Comparison of ENCODE assay signal across 20 mouse cellular contexts in genomic region chr6:100322561-100322960, GRCm38 (mm10). TPM values are rescaled to one million over a fixed set of nuclear protein-coding genes. Genes with fewer than 3 reads are reported as not detected.
DNase-seq lines count a peak whose midpoint lies in the region; ATAC-seq lines count a peak whose summit lies in the region.
"Had no signal": no experiment of that assay in that cellular context is flagged by ENCODE, and none has a peak within 500 bp of the region (broad histone marks: within the 10 kb centered on the region; RNA-seq: fewer than 3 reads in every experiment).

No protein-coding gene starts in this region.

- no peaks in the 10 kb centered on the region for H3K36me3 ChIP-seq in hindbrain, embryonic 12.5 days
- H3K36me3 ChIP-seq in midbrain, embryonic 14.5 days (ENCODE audit: control insufficient read depth, insufficient read depth, low read length) = no peaks in the 10 kb centered on the region
- H3K36me3 ChIP-seq: embryonic facial prominence, embryonic 10.5 days; hindbrain, embryonic 15.5 days had no signal

- peak; percentile 71 for ATAC-seq in hindbrain, embryonic 12.5 days (ENCODE audit: low FRiP score)
- no peak for ATAC-seq in midbrain, embryonic 14.5 days (ENCODE audit: low FRiP score, low TSS enrichment)
- ATAC-seq: lung, postnatal 0 days; Patski had no signal

- no peak overlapping the region for H3K4me3 ChIP-seq in hindbrain, embryonic 12.5 days
- no peak overlapping the region for H3K4me3 ChIP-seq in midbrain, embryonic 14.5 days (replicated peaks; ENCODE audit: low read depth, low read length)
- H3K4me3 ChIP-seq: embryonic facial prominence, embryonic 10.5 days; hindbrain, embryonic 15.5 days; layer of hippocampus, adult 2 months had no signal

- no peak overlapping the region for H3K4me2 ChIP-seq in hindbrain, embryonic 12.5 days (replicated peaks)
- no peak overlapping the region for H3K4me2 ChIP-seq in midbrain, embryonic 14.5 days (ENCODE audit: low read length)
- H3K4me2 ChIP-seq: hindbrain, embryonic 15.5 days had no signal

- DNase-seq in adrenal gland, adult 2 months = peak; percentile 5
- no peak for DNase-seq in adrenal gland, postnatal 25 days
- DNase-seq in left cerebral cortex, postnatal 4 days = peak; percentile 14
- DNase-seq in left cerebral cortex, adult 8-10 months (ENCODE audit: low spot score in 2 of 2) = no peak
- DNase-seq in midbrain, embryonic 14.5 days = peak; percentile 67
- no peak for DNase-seq in kidney, postnatal 25 days
- no peak for DNase-seq in urinary bladder, postnatal 4 days (ENCODE audit: low spot score in 2 of 2)
- DNase-seq: adrenal gland, postnatal 10 days; cerebellum, adult 11 months; kidney, adult 11 months; kidney, postnatal 10 days; liver; right cerebral cortex, postnatal 25 days had no signal

- intact Hi-C loops in left cerebral cortex, postnatal 4 days (cut with DNase I) = no loop called here

- H3K27ac ChIP-seq in hindbrain, embryonic 12.5 days = no peak overlapping the region
- H3K27ac ChIP-seq in midbrain, embryonic 14.5 days (replicated peaks; ENCODE audit: low read depth, low read length) = no peak overlapping the region
- H3K27ac ChIP-seq: embryonic facial prominence, embryonic 10.5 days; hindbrain, embryonic 15.5 days; layer of hippocampus, adult 2 months; stomach, postnatal 0 days had no signal

- H3K4me1 ChIP-seq in hindbrain, embryonic 12.5 days = peaks cover 4% of the 10 kb centered on the region
- peaks cover 10% of the 10 kb centered on the region; the same call in 1 of the 2 replicates for H3K4me1 ChIP-seq in midbrain, embryonic 14.5 days (ENCODE audit: control insufficient read depth, insufficient read depth, low read length)

- WGBS in hindbrain, embryonic 12.5 days = 35% methylated on average over 8 of the region's 8 CpGs
- WGBS in midbrain, embryonic 14.5 days = 27% methylated on average over 8 of the region's 8 CpGs

- H3K27me3 ChIP-seq in hindbrain, embryonic 12.5 days = 0 out of 2 replicates have a peak, but pooled peaks cover 6% of the 10 kb centered on the region
- no peaks in the 10 kb centered on the region; the same call in 1 of the 2 replicates for H3K27me3 ChIP-seq in midbrain, embryonic 14.5 days (ENCODE audit: control insufficient read depth, insufficient read depth, low read length)
- H3K27me3 ChIP-seq: hindbrain, embryonic 15.5 days; Patski had no signal

- H3K9ac ChIP-seq in hindbrain, embryonic 12.5 days = no peak overlapping the region
- H3K9ac ChIP-seq in midbrain, embryonic 14.5 days (replicated peaks; ENCODE audit: low read length) = no peak overlapping the region
- H3K9ac ChIP-seq: hindbrain, embryonic 15.5 days had no signal

- no peaks in the 10 kb centered on the region for H3K9me3 ChIP-seq in hindbrain, embryonic 12.5 days (replicated peaks)
- H3K9me3 ChIP-seq in midbrain, embryonic 14.5 days (ENCODE audit: control insufficient read depth, low read length) = no peaks in the 10 kb centered on the region
- H3K9me3 ChIP-seq: embryonic facial prominence, embryonic 10.5 days; hindbrain, embryonic 15.5 days had no signal

RNA-seq across cellular contexts. Expression of gene Rybp, which starts 35.3 kb away (rescaled TPM):
- total RNA-seq in adrenal gland, adult 2 months (2021) = 10 to 100 TPM; 27.1 to 37.7 TPM
- polyA plus RNA-seq in adrenal gland, adult 2 months (2012; rRNA removed) = 4.4 and 4.6 TPM in 2 replicates
- total RNA-seq in adrenal gland, postnatal 25 days (2021) = 23.7 and 25.2 TPM in 2 replicates
- 10 to 100 TPM; 67.6 to 70.6 TPM for total RNA-seq in left cerebral cortex, postnatal 4 days (2021)
- total RNA-seq in left cerebral cortex, adult 8-10 months (2022) = 10 to 100 TPM; 39.7 to 44.5 (median 43.0) TPM
- 18.4 and 21.0 TPM in 2 replicates for polyA plus RNA-seq in hindbrain, embryonic 12.5 days (2016; fragmentation: Nextera tagmentation; extraction: Ambion mirVana)
- 17.6 and 22.9 TPM in 2 replicates for polyA plus RNA-seq in midbrain, embryonic 14.5 days (2014; fragmentation: Nextera tagmentation; extraction: Ambion mirVana)

Comparison
In these comparisons a context has a peak if more than half of its experiments do, and no peak if none do; other contexts are left out.
1. DNase-seq: peak in adrenal gland, adult 2 months (single experiment), left cerebral cortex, postnatal 4 days (single experiment) and midbrain, embryonic 14.5 days (single experiment); none in adrenal gland, postnatal 25 days (single experiment), left cerebral cortex, adult 8-10 months (0 of 2), kidney, postnatal 25 days (0 of 2) and urinary bladder, postnatal 4 days (0 of 2).